Mouse (Mus musculus): ENCODE measurements around the gene Icam5.
A peak's percentile ranks its signal among the peaks of the same experiment; 100 is the strongest.

Icam5 gene

GRCm38 (mm10) chr9:21014691-21015570 is 16.9 kb upstream of the Icam5 start:
- peak; percentile 85 for DNase-seq

DNA sequence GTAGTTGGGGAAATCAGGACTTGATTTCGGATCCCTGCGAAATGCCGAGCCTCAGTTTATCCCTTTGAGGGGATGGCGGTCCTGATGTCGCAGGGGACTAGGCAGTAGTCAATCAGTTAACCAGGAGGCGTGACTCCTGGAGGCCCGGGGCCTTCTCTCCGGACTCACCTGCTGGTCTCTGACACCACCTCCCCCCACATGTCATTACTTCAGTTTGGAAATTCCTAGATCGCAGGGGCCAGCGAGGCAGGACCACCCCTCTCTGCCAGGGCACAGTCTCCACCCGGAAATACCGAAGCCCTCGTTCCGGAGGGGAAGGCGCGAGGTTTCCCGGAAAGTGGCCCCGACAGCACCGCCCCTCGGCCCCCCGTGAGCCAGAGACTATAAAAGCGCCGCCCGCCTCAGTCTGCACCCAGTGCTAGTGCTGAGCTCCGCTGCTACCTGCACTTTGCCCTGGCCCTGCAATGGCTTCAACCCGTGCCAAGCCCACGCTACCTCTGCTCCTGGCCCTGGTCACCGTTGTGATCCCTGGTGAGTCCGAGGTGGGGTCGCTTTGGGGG is 16.2 kb upstream of the Icam5 start, which contains the start of gene Icam1:
TSS of gene Icam1 (plus strand) at position 415 of the 560 bp plus-strand sequence.
- no peak for DNase-seq

DNA sequence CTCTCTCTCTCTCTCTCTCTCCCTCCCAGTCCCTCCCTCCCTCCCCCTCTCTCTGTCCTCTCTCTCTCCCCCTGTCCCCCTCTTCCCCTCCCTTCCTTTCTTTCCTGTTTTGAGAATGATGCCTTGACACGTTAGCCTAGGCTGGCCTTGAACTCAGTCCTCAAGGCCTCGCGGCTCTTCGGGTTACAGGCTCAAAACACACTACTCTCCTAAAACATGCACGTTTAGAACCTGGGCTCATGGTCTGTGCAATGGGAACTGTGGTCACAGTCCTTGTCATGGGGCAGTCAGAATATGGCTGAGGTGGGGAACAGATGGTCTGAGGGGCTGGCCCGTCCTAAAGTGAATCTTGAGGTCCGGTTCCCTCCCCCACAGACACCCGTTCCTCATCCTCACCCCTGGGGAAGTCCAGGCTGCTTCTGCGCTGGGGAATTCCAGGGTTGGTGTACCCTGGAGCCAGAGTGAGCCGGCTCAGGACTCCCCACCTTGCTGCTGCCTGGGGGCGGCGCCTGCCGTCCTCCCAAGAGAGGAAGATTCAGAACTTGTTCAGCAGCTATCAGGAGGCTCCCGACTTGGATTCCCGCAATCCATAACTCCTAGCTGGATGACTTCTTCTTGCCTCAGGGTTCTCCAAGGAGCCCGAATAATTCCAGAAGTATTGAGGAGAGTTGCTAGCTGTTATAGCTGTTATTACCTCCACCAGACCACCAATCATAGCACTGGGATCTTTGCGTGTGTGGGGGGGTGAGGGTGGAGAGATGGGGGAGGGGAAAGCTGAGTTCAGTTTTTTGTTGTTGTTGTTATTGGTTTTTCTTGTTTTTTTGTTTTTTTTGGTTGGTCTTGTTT is 15.3 kb upstream of the Icam5 start:
- DNase-seq, result no peak

GRCm38 (mm10) chr9:21017177-21017575 is 14.7 kb upstream of the Icam5 start:
- DNase-seq, result no peak

DNA sequence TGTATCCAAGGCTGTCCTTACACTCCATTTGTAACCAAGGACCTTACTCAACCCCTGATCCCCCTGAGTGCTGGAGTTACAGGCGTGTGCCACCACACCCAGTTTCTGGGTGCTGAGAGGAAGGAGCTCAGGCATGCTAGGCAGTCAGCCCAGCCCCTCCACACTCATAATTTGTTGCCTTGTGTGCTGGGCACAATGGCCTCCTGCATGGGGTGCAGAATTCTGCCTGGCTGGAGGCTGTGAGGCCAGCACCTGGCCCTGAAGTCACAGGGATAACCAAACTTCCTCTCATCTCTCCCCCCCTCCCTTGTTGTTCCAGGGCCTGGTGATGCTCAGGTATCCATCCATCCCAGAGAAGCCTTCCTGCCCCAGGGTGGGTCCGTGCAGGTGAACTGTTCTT is 13.3 kb upstream of the Icam5 start:
- DNase-seq, result no peak

GRCm38 (mm10) chr9:21021363-21021762 is 10.5 kb upstream of the Icam5 start:
- DNase-seq, result no peak

- no peak for DNase-seq
Measured at GRCm38 (mm10) chr9:21022288-21022687, 9.6 kb upstream of the Icam5 start.

GRCm38 (mm10) chr9:21022726-21023125 is 9.1 kb upstream of the Icam5 start:
- DNase-seq, result no peak

DNA sequence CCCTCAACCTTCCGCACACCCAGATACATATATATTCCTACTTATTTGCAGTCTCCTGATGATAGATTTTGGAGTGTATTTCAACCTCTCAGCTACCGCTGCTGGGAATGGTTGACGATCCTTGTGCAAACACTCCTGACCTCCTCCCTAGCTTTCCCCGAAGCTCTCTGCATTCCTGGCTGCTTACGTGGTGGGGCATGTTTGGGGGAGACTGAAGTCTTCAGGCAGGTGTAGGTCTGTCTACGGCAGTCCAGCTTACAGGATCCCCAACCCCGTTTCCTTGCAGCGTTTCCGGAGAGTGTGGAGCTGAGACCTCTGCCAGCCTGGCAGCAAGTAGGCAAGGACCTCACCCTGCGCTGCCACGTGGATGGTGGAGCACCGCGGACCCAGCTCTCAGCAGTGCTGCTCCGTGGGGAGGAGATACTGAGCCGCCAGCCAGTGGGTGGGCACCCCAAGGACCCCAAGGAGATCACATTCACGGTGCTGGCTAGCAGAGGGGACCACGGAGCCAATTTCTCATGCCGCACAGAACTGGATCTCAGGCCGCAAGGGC is 6.5 kb upstream of the Icam5 start:
- DNase-seq, result no peak

DNA sequence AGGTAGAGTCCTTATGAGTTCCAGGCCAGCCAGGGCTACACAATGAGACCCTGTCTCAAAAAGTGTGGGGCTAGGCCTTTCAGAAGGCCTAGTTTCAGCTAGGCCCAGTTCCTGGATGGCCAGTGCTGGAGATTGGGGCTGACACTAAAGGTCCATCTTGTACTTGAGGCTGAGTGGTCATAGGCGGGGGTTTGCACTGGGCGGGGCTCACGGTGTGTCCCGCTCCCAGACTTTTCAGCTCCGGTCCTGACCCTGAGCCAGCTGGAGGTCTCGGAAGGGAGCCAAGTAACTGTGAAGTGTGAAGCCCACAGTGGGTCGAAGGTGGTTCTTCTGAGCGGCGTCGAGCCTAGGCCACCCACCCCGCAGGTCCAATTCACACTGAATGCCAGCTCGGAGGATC is 5.0 kb upstream of the Icam5 start:
- DNase-seq, result no peak

GRCm38 (mm10) chr9:21027774-21028290 is 4.0 kb upstream of the Icam5 start:
- DNase-seq, result no peak

- no peak for DNase-seq
Measured at GRCm38 (mm10) chr9:21028560-21029110, 3.2 kb upstream of the Icam5 start.

GRCm38 (mm10) chr9:21029291-21030054 is 2.4 kb upstream of the Icam5 start, which contains the start of gene Icam4:
Gene Icam4, plus strand, starts transcription at chr9:21029373.
- DNase-seq, result peak; percentile 72

DNA sequence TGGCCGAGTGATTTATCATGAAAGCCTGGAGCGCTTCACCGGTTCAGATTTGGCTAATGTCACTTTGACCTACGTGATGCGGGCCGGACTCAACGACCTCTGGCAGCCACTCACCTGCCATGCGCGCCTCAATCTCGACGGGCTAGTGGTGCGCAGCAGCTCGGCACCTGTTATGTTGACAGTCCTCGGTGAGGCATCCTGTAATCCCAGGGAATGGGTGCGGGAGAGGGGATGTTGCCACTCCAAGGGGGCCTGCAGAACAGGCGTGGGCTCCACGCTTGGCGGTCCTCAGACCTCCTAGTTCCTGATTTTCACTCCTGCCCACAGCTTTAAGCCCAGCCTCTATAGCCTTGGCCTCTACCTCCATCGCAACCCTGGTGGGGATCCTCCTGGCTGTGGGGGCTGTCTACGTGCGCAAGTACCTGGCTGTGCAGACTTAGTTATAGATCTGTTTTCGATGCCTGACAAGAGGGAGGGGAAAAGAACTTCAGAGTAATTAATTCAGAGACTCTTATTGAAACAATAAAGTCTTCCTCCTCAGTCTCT is 1.7 kb upstream of the Icam5 start:
- no peak for DNase-seq

- peak; percentile 90 for DNase-seq
Measured at GRCm38 (mm10) chr9:21030781-21031250, 1.1 kb upstream of the Icam5 start.

DNA sequence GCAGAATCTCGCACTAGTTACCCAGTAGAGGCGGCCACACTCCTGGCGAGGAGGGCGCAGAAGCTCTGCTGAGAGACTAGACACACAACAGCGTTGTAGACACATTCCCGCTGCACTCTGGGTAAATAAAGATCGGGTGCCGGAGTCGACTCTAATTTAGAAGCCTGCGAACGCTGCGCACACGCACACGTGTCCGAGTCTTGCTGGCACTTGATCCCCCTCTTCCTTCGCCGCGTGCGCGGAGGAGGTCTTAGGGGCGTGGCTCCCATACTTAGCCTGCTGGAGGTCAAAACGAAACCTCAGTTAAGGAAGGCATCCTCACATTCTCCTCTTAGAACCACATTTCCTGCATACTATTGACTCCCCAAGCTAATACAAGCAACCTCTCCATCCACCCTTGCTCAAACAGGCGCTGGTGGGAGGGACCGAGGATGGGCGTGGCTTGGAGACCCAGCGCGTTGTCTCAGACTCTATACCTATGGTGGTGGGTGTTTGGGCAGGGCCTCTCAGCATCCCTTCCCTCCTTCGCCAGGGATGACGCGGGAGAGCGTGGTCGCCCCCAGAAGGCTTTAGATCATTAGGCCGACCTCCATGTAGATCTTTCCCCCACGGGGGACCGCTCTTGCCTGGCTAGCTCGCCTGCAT is 500 bp upstream of the Icam5 start:
- peak; percentile 87 for DNase-seq

DNA sequence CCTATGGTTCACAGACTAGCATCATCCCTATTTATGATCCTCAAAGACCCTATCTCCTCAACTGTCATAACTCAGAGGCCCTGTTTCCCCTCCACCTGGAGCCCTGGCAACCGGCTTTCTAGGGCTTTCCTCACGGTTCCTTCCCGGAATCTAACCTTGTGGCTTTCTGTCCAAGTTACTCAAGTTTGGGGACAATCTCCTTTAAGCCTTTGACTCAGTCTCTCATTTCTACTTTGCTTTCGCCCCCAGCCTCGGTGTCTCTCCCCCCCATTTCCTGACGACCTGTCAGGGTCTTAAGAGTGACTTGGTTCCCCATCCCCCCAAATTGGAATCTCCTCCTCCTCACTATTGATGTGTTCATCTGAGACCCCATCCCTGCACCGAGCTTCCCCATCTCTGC is 618 bp downstream of the Icam5 start:
- no peak for DNase-seq

- DNase-seq, result peak; percentile 83
Measured at GRCm38 (mm10) chr9:21033136-21033535, 1.3 kb downstream of the Icam5 start.

DNA sequence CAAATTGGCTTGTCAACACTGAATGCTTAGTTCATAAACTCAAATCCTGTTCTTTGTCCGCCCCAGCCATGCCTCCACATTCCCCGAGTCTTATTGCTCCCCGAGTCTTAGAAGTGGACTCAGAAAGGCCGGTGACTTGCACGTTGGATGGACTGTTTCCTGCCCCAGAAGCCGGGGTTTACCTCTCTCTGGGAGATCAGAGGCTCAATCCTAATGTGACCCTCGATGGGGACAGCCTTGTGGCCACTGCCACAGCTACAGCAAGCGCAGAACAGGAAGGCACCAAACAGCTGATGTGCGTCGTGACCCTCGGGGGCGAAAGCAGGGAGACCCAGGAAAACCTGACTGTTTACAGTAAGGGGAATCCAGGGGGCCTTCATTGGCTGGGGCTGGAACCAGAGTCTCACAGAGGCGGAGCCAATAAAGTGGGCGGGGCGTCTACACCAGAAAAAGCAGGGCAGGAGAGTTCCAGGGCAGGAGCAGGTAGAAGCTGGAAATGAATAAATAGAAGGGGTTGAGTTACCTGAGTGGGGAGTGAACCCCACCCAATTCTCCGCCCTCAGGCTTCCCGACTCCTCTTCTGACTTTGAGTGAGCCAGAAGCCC is 2.7 kb downstream of the Icam5 start:
- DNase-seq, result no peak

DNA sequence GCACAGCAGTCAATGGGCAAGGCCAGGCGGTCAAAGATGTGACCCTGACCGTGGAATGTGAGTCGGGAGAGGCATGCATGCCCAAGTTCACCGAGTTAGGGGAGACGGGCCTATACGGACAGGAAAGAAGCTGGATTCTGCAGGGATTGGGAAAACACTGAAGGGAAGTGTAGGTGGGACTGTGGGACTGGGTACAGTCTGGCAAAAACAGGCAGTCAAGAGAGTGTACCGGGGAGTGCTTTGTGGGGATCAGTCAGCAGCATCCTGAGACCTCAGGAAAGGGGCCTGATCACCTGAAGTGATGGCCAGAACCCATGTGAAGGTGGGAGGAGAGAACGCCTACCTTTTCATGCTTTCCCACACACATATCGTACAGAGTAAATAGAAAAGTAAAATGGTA is 3.7 kb downstream of the Icam5 start:
- DNase-seq, result no peak
